Mouse (Mus musculus) MEL (cell line): Measurements from ENCODE around the gene Cdx2. TPM values are rescaled to one million over a fixed set of nuclear protein-coding genes. Genes with fewer than 3 reads are reported as not detected.

Experiments
- DNase-seq: peaks from one replicate; pipeline ENCODE4 v3.0.0; 2011; ENCODE audit warnings: low read depth, low spot score
- H3K27ac ChIP-seq: 2 replicates; pipeline ENCODE4 v1.5.1; 2012; ENCODE audit warnings: low read depth, mild to moderate bottlenecking, control low read depth, low read length, moderate library complexity; ENCODE audit not compliant: control insufficient read depth
- H3K27me3 ChIP-seq, 2 experiments: fragments of 150-350 bp in 1 of 2; sonication (generic) in 1 of 2; 2 replicates each; pipeline ENCODE4 v1.6.1; 2012; ENCODE audit warnings: low read length in 2 of 2, mild to moderate bottlenecking in 2 of 2, improper control_type of control experiment in 1 of 2, moderate library complexity in 1 of 2; ENCODE audit not compliant: insufficient read depth in 2 of 2, control insufficient read depth in 1 of 2
- H3K36me3 ChIP-seq, 2 experiments: 2 replicates each; pipeline ENCODE4 v1.6.1; 2012 to 2014; ENCODE audit warnings: low read length in 2 of 2, improper control_type of control experiment in 1 of 2, inconsistent platforms in 1 of 2, mild to moderate bottlenecking in 1 of 2; ENCODE audit not compliant: insufficient read depth in 2 of 2, control insufficient read depth in 1 of 2
- H3K4me1 ChIP-seq, 2 experiments: fragments of 150-350 bp in 1 of 2; sonication (generic) in 1 of 2; 2 replicates each; pipeline ENCODE4 v1.6.1; 2012; ENCODE audit warnings: low read length in 2 of 2, improper control_type of control experiment in 1 of 2, mild to moderate bottlenecking in 1 of 2; ENCODE audit not compliant: insufficient read depth in 2 of 2, control insufficient read depth in 1 of 2
- H3K4me3 ChIP-seq, 2 experiments: fragments of 150-350 bp in 1 of 2; sonication (generic) in 1 of 2; 2 replicates each; pipeline ENCODE4 v1.5.1; 2012; ENCODE audit warnings: low read depth in 2 of 2, low read length in 2 of 2, mild to moderate bottlenecking in 2 of 2, moderate library complexity in 2 of 2, control low read depth in 1 of 2, improper control_type of control experiment in 1 of 2; ENCODE audit not compliant: control insufficient read depth in 1 of 2, insufficient read depth in 1 of 2
- H3K79me2 ChIP-seq: 2 replicates; pipeline ENCODE4 v1.6.1; 2012; ENCODE audit warnings: mild to moderate bottlenecking, low read length, moderate library complexity; ENCODE audit not compliant: control insufficient read depth, poor library complexity, insufficient read depth
- H3K9ac ChIP-seq: 2 replicates; pipeline ENCODE4 v1.6.1; 2012; ENCODE audit warnings: low read depth, mild to moderate bottlenecking, control low read depth, low read length, moderate library complexity; ENCODE audit not compliant: control insufficient read depth, poor library complexity, severe bottlenecking
- H3K9me3 ChIP-seq: fragments of 150-350 bp; sonication (generic); replicated peaks from 2 replicates; pipeline ENCODE4 v1.6.1; 2012; ENCODE audit warnings: mild to moderate bottlenecking, low read length, improper control_type of control experiment, moderate library complexity; ENCODE audit not compliant: insufficient read depth
- ELF1 ChIP-seq: IDR thresholded peaks from 2 replicates; pipeline ENCODE4 v1.6.1; 2014; ENCODE audit warnings: low read depth, mild to moderate bottlenecking, inconsistent platforms, low read length, improper control_type of control experiment, moderate library complexity
- HCFC1 ChIP-seq: IDR thresholded peaks from 2 replicates; pipeline ENCODE4 v1.6.1; 2012; ENCODE audit warnings: low read depth, mild to moderate bottlenecking, inconsistent platforms, low read length, improper control_type of control experiment, moderate library complexity
- JUND ChIP-seq: IDR thresholded peaks from 2 replicates; pipeline ENCODE4 v1.6.1; 2011; ENCODE audit warnings: low read depth, mild to moderate bottlenecking, improper control_type of control experiment, low read length
- MAFK ChIP-seq: IDR thresholded peaks from 2 replicates; pipeline ENCODE4 v1.6.1; 2011; ENCODE audit warnings: low read depth, mild to moderate bottlenecking, low read length, improper control_type of control experiment, borderline replicate concordance
- MAZ ChIP-seq: IDR thresholded peaks from 2 replicates; pipeline ENCODE4 v1.6.1; 2012; ENCODE audit warnings: low read depth, mild to moderate bottlenecking, inconsistent platforms, low read length, improper control_type of control experiment
- MEF2A ChIP-seq: IDR thresholded peaks from 2 replicates; pipeline ENCODE4 v1.6.1; 2014; ENCODE audit warnings: low read depth, mild to moderate bottlenecking, inconsistent platforms, low read length, improper control_type of control experiment; ENCODE audit not compliant: poor library complexity, insufficient replicate concordance, severe bottlenecking; ENCODE audit errors: extremely low read depth
- MYB ChIP-seq: IDR thresholded peaks from 2 replicates; pipeline ENCODE4 v1.6.1; 2011; ENCODE audit warnings: mild to moderate bottlenecking, low read depth, low read length, improper control_type of control experiment
- MYC ChIP-seq: IDR thresholded peaks from 2 replicates; pipeline ENCODE4 v1.6.1; 2011; ENCODE audit warnings: low read depth, mild to moderate bottlenecking, low read length, improper control_type of control experiment, moderate library complexity
- NELFE ChIP-seq: IDR thresholded peaks from 2 replicates; pipeline ENCODE4 v1.6.1; 2011; ENCODE audit warnings: low read depth, low read length, improper control_type of control experiment
- POLR2AphosphoS2 ChIP-seq: IDR thresholded peaks from 2 replicates; pipeline ENCODE4 v1.6.1; 2011; ENCODE audit warnings: low read length, improper control_type of control experiment
- RCOR1 ChIP-seq: IDR thresholded peaks from 2 replicates; pipeline ENCODE4 v1.6.1; 2012; ENCODE audit warnings: low read depth, mild to moderate bottlenecking, inconsistent platforms, low read length, improper control_type of control experiment
- SMC3 ChIP-seq: IDR thresholded peaks from 2 replicates; pipeline ENCODE4 v1.6.1; 2011; ENCODE audit warnings: low read depth, low read length, improper control_type of control experiment
- TBP ChIP-seq: IDR thresholded peaks from 2 replicates; pipeline ENCODE4 v1.8.0; 2011; ENCODE audit warnings: low read depth, low read length, improper control_type of control experiment
- TCF12 ChIP-seq: IDR thresholded peaks from 2 replicates; pipeline ENCODE4 v1.6.1; 2014; ENCODE audit warnings: low read depth, mild to moderate bottlenecking, inconsistent platforms, low read length, improper control_type of control experiment, moderate library complexity
- USF1 ChIP-seq: IDR thresholded peaks from 2 replicates; pipeline ENCODE4 v1.6.1; 2014; ENCODE audit warnings: low read depth, mild to moderate bottlenecking, inconsistent platforms, low read length, improper control_type of control experiment, moderate library complexity
- ZMIZ1 ChIP-seq: IDR thresholded peaks from 2 replicates; pipeline ENCODE4 v1.6.1; 2012; ENCODE audit warnings: low read depth, mild to moderate bottlenecking, inconsistent platforms, low read length, improper control_type of control experiment, moderate library complexity
- ZNF384 ChIP-seq: IDR thresholded peaks from 2 replicates; pipeline ENCODE4 v1.6.1; 2012; ENCODE audit warnings: low read depth, mild to moderate bottlenecking, inconsistent platforms, low read length, improper control_type of control experiment
- polyA plus RNA-seq, 2 experiments: library from polyadenylated mRNA; stranded (reverse) in 1 of 2; unstranded in 1 of 2; fragments of >175 nt in 1 of 2; fragments of >200 nt in 1 of 2; gene quantifications; 2 replicates each; pipeline versions ENCODE4 v1.2.1 to v1.2.4; 2012; ENCODE audit warnings: low replicate concordance in 2 of 2, low read depth in 1 of 2; ENCODE audit not compliant: insufficient read length in 2 of 2, insufficient read depth in 1 of 2, missing spikeins in 1 of 2
- total RNA-seq: library from RNA; depleted of rRNA; stranded (reverse); fragments of 300-350 nt; gene quantifications from 2 replicates; pipeline ENCODE4 v1.2.3, GENCODE M21; 2012

Cdx2 gene
- total and polyA plus RNA-seq, 3 experiments: not detected

DNA sequence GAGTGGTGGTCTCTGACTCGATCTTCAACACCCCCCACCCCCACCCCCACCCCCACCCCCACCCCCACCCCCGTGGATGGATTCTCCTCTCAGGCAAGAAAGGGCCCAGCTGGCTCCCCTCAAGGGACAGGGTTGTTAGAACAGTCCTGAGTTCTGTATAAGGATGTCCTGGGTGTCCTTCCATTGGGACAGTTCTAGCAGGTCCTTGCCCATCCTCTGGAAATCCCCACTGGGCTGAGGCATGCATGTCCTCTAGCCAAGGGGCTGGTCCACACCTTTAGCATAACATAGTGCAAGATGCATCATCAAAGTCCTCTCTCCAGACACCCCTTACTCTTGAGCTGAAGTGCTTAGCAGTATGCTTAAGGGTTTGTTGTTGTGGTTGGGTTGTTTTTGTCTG is 2.7 kb upstream of the Cdx2 start:
- no peak overlapping the region for H3K9ac ChIP-seq
- no peak for DNase-seq
- no peaks in the 10 kb centered on the region for H3K27me3 ChIP-seq
- no peak overlapping the region for H3K27ac ChIP-seq
- no peaks in the 10 kb centered on the region for H3K36me3 ChIP-seq
- no peaks in the 10 kb centered on the region for H3K9me3 ChIP-seq
- H3K4me3 ChIP-seq: no peak overlapping the region
- H3K4me1 ChIP-seq: no peaks in the 10 kb centered on the region
- H3K79me2 ChIP-seq: no peaks in the 10 kb centered on the region
- TF ChIP-seq TCF12 (no peak), TBP (no peak), ZMIZ1 (no peak), RCOR1 (no peak), SMC3 (no peak), ELF1 (no peak), MAZ (no peak), NELFE (no peak), MYB (no peak), JUND (no peak), MAFK (no peak), MEF2A (no peak)

DNA sequence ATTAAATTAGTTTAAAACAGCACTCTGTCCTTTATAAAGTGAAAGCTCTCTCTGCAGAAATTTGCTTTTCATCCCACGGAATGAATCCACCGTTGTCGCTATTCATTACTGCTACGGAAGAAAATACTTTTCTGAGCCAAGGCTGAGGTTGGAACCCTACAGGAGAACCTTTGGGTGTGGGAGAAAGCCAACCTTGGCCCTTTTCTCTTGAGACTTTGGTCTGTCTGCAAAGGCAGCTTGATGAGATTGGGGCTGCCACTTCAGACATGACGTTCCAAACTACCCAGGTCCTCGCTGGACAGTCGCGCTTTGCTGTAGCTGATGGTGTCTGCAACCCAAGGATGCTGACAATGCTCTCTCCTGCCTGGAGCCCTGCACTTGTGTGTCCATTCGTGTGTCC is 1.4 kb upstream of the Cdx2 start:
- Histone ChIP-seq H3K27me3 (no peaks in the 10 kb centered on the region), H3K4me3 (no peak overlapping the region), H3K9me3 (no peaks in the 10 kb centered on the region), H3K4me1 (no peaks in the 10 kb centered on the region), H3K27ac (no peak overlapping the region), H3K36me3 (no peaks in the 10 kb centered on the region), H3K79me2 (no peaks in the 10 kb centered on the region), H3K9ac (no peak overlapping the region)
- no peak for DNase-seq
- TF ChIP-seq POLR2AphosphoS2 (no peak), ZNF384 (no peak), MYC (no peak), HCFC1 (no peak), USF1 (no peak), TBP (no peak), ZMIZ1 (no peak), MEF2A (no peak), MAZ (no peak)
